Mouse (Mus musculus) cerebellum, adult 18-20 months (tissue): ENCODE measurements around the gene Plxna2.

Experiments used
- DNase-seq, 2 experiments: peaks; one replicate each; pipeline ENCODE4 v3.0.0; 2021

The Plxna2 gene

GRCm38 (mm10) chr1:194665715-194666114, 47.7 kb downstream of the Plxna2 start:
- no peak for DNase-seq

GRCm38 (mm10) chr1:194671783-194672524, 53.9 kb downstream of the Plxna2 start:
- DNase-seq: no peak

- no peak for DNase-seq
Measured at GRCm38 (mm10) chr1:194672525-194672894, 54.5 kb downstream of the Plxna2 start.

- DNase-seq: no peak
Measured at GRCm38 (mm10) chr1:194673229-194673628, 55.2 kb downstream of the Plxna2 start.

- DNase-seq: no peak
Measured at GRCm38 (mm10) chr1:194675106-194675890, 57.3 kb downstream of the Plxna2 start.

- no peak for DNase-seq
Measured at GRCm38 (mm10) chr1:194675891-194676200, 57.8 kb downstream of the Plxna2 start.

GRCm38 (mm10) chr1:194677878-194678277, 59.9 kb downstream of the Plxna2 start:
- DNase-seq: no peak

DNA sequence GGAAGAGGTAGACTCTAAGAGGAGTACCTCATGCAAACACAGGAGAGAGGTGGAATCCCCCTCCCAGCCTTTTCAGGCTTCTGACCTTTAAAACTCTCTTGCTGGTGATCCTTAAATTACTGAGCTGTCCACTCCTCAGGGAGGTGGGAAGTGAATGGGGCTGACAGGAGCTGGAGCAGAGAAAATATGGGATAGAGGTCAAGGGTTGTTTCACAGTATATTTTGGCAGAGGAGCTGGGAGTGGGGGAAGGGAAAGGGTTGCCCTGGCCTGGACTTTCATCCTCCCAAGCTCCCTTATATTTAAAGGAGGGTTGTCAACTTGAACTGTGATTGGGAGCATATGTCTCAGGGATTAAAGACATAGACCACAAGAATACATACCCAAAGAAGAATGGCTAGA, 61.1 kb downstream of the Plxna2 start:
- no peak for DNase-seq

GRCm38 (mm10) chr1:194680136-194680535, 62.1 kb downstream of the Plxna2 start:
- no peak for DNase-seq

- DNase-seq: peak; percentile 79 to 80
Measured at GRCm38 (mm10) chr1:194682021-194682420, 64.0 kb downstream of the Plxna2 start.

GRCm38 (mm10) chr1:194683132-194683531, 65.1 kb downstream of the Plxna2 start:
- DNase-seq: no peak

GRCm38 (mm10) chr1:194685896-194686295, 67.9 kb downstream of the Plxna2 start:
- no peak for DNase-seq

- DNase-seq: no peak
Measured at GRCm38 (mm10) chr1:194687746-194688145, 69.7 kb downstream of the Plxna2 start.

DNA sequence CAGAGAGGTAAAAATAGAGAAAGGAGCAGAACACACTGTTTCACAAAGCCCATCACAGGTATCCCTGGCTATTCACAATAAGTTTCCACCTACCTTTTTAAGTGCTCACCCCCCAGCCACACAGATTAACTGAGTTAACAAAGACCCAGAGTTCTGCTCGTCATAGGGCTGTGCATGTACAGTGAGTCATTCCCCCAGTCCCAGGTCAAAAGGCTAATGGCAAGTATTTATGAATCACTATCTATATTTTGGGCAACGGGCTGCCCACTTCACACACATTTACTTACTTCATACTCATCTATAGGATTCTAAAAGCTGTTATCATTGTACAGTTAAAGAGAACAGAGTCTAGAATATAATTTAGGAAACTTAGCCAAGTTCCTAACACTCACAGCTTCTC, 70.1 kb downstream of the Plxna2 start:
- no peak for DNase-seq

DNA sequence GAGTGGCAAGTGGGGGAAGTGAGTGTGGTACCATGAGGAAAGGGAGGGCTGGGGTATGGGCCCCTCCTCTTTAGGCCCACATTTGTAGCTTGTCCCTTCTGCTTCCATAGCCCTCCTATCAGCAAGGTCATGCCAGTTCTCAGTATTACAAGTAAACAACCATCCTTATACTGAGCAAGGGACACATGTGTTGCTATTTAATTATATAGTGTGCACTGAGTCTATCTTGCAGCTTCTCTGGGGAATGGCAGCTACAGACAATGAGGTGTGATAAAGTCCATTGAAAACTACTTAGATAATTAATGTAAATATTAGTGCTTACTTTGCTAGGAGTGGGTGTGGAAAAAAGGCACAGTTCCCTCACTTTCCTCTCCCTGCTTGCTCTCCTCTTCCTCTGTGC, 75.0 kb downstream of the Plxna2 start:
- no peak for DNase-seq

- DNase-seq: no peak
Measured at GRCm38 (mm10) chr1:194693488-194693887, 75.5 kb downstream of the Plxna2 start.

DNA sequence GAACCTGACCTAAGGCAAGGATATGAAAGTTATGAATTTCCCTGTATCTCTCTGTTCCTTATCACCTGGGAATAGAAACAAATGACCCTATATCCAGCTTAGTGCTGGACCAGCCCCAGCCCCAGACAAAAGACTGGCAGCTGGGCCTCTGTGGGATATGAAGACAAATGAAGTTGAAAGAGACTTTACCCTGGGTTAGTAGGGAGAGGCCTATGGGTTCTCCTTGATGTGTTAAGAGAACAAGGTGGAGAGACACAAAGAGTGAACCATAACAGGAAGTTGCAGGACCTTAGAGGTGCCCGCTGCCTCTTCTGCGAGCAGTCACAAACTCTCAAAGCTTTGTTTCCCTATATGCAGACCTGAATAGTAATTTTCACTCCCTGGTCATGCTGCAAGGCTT, 76.8 kb downstream of the Plxna2 start:
- DNase-seq: no peak

GRCm38 (mm10) chr1:194697439-194697838, 79.4 kb downstream of the Plxna2 start:
- no peak for DNase-seq

DNA sequence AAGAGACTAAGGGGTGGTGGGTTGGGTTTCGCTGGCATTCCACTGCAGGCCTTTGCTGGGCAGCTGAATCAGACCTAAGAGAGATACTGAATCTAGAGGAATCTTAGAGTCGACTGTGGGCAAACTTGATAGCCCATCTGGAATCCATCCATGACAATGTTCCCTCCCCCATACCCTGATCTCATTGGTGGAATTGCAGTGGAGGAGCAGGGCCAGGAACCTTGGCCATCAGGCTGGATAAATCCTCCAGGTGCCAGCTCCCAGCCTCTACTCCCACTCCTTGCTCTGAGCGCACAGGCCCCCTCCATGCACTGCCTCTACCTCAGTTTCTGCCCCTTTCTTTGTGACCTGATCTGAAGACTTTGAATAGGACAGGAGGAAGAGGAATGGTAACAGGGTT, 81.3 kb downstream of the Plxna2 start:
- DNase-seq: no peak

GRCm38 (mm10) chr1:194703235-194703634, 85.2 kb downstream of the Plxna2 start:
- no peak for DNase-seq

DNA sequence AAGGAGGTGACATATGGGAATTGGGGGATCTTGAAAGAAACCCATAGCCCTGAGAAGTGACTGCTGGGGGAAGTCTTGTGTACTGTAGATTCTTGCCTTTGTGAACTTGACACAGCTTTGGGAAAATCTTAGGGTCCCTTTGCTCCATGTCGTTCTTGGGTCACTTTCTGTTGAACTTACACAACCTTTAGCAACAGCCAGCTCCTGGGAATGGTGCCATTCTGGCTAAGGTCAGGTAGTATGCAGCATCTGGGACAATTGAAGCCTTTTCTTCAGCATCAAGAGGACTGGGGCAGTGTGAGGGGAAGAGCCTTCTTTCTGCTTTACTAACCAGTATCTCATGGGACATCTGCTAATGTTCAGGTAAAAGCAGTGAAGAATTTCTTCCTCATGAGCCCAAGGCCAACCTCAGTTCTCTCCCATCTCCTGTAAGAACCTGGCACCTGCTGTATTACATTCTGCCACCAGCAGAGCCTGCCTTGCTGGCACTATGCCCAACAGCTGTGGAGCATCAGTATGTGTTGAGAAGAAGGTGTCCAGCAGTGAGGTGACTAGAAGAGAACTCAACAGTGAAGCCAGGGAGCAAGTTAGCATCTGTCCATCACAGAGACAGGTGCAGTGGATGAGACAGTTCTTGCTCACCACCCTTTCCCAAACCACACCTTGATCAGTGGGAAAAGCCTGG, 86.3 kb downstream of the Plxna2 start:
- no peak for DNase-seq

- DNase-seq: no peak
Measured at GRCm38 (mm10) chr1:194706566-194706965, 88.5 kb downstream of the Plxna2 start.

- no peak for DNase-seq
Measured at GRCm38 (mm10) chr1:194712373-194712772, 94.4 kb downstream of the Plxna2 start.
